Mouse (Mus musculus) olfactory bulb, adult 2 months (tissue): ENCODE results near the gene Cryge.

Experiments
- CTCF ChIP-seq: fragments of 200-500 bp; IDR thresholded peaks from 2 replicates; pipeline ENCODE4 v1.5.1; 2012; ENCODE audit warnings: low read depth, mild to moderate bottlenecking, low read length, moderate library complexity; ENCODE audit not compliant: insufficient read depth
- POLR2A ChIP-seq: fragments of 200-500 bp; IDR thresholded peaks from 2 replicates; pipeline ENCODE4 v1.6.1; 2012; ENCODE audit warnings: mild to moderate bottlenecking, low read depth, low read length, moderate library complexity; ENCODE audit not compliant: insufficient read depth

DNA sequence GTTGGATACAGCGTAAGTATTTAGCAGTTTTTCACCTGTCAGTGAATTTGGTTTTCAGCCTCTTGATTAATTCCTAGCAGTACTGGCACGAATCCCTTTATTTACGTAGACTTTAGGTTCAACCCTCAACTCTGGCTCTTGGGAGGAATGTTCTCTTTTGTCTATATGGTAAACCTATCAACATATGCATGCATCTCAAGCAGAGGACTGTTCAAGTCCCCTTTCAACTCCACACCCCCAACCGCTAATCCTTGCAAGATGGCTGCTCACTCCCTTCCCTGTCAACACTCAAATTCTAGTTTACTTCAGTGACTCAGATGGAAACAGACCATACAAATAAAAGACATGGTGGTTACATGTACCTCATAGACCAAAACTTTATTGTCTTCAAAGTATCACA is 38.2 kb downstream of the Cryge start:
- TF ChIP-seq POLR2A (no peak), CTCF (no peak)
